Comparison of ENCODE assay signal across 8 mouse cellular contexts in genomic region chrX:140457502-140457901, GRCm38 (mm10). TPM values are rescaled to one million over a fixed set of nuclear protein-coding genes. Genes with fewer than 3 reads are reported as not detected.
A peak's percentile ranks its signal among the peaks of the same experiment; 100 is the strongest.
DNase-seq lines count a peak whose midpoint lies in the region; ATAC-seq and TF ChIP-seq lines count a peak whose summit lies in the region.

No protein-coding gene starts in this region.

- H3K27me3 ChIP-seq in heart, embryonic 12.5 days (replicated peaks) = no peaks in the 10 kb centered on the region
- H3K27me3 ChIP-seq in G1E (ENCODE audit: insufficient read depth, low read length) = no peaks in the 10 kb centered on the region
- peaks cover 9% of the 10 kb centered on the region; the same call in 1 of the 2 replicates for H3K27me3 ChIP-seq in midbrain, embryonic 11.5 days (ENCODE audit: control insufficient read depth, insufficient read depth, low read length)

- no peaks in the 10 kb centered on the region for H3K4me1 ChIP-seq in heart, embryonic 12.5 days (replicated peaks)
- peaks cover 5% of the 10 kb centered on the region; the same call in 1 of the 2 replicates for H3K4me1 ChIP-seq in G1E (ENCODE audit: insufficient read depth, low read depth, low read length)
- H3K4me1 ChIP-seq in midbrain, embryonic 11.5 days (ENCODE audit: control insufficient read depth, insufficient read depth, low read length) = no peaks in the 10 kb centered on the region; the same call in 1 of the 2 replicates

- H3K36me3 ChIP-seq in heart, embryonic 12.5 days = no peaks in the 10 kb centered on the region
- H3K36me3 ChIP-seq in G1E (replicated peaks) = no peaks in the 10 kb centered on the region
- H3K36me3 ChIP-seq in midbrain, embryonic 11.5 days (ENCODE audit: control insufficient read depth, insufficient read depth, low read length) = no peaks in the 10 kb centered on the region

- ATAC-seq in heart, embryonic 12.5 days (ENCODE audit: insufficient number of reproducible peaks, low FRiP score) = no peak
- no peak for ATAC-seq in G1E (ENCODE audit: extremely low read depth, insufficient number of reproducible peaks, low FRiP score, poor library complexity, severe bottlenecking)
- 0 out of 2 replicates have a peak, but pooled peaks have one; percentile 13 for ATAC-seq in granulocyte monocyte progenitor cell, adult 5-6 weeks (replicated peaks; ENCODE audit: poor library complexity, severe bottlenecking)
- no peak for ATAC-seq in midbrain, embryonic 11.5 days (ENCODE audit: low FRiP score)

- DNase-seq in heart, postnatal 4 days = no peak
- DNase-seq in G1E (ENCODE audit: low spot score) = no peak
- peak; percentile 90 for DNase-seq in midbrain, embryonic 11.5 days (ENCODE audit: low spot score, missing footprints)
- no peak for DNase-seq in ovary, postnatal 36 days (ENCODE audit: low spot score)
- DNase-seq in kidney, postnatal 4 days = no peak
- no peak for DNase-seq in layer of hippocampus, postnatal 14 days (ENCODE audit: low spot score in 2 of 2)

- H3K27ac ChIP-seq in heart, embryonic 12.5 days (ENCODE audit: poor library complexity, severe bottlenecking) = no peak overlapping the region
- H3K27ac ChIP-seq in midbrain, embryonic 11.5 days (ENCODE audit: low read depth, low read length) = no peak overlapping the region

- peak overlapping the region; percentile 70; the same call in 1 of the 2 replicates for H3K9ac ChIP-seq in heart, embryonic 12.5 days
- H3K9ac ChIP-seq in midbrain, embryonic 11.5 days (ENCODE audit: low read length) = peak overlapping the region; percentile 59; the same call in 1 of the 2 replicates

- peak overlapping the region; percentile 68 for H3K4me2 ChIP-seq in heart, embryonic 12.5 days
- peak overlapping the region; percentile 57 for H3K4me2 ChIP-seq in midbrain, embryonic 11.5 days

- peak overlapping the region; percentile 77 for H3K4me3 ChIP-seq in heart, embryonic 12.5 days
- peak overlapping the region; percentile 81 for H3K4me3 ChIP-seq in G1E (ENCODE audit: low read depth, low read length)
- peak overlapping the region; percentile 48 for H3K4me3 ChIP-seq in midbrain, embryonic 11.5 days (ENCODE audit: low read depth, low read length)

- no peak for TF ChIP-seq CTCF in G1E (IDR thresholded peaks at IDR 0.05; ENCODE audit: low read depth, low read length)

- H3K9me3 ChIP-seq in heart, embryonic 12.5 days (replicated peaks) = no peaks in the 10 kb centered on the region
- H3K9me3 ChIP-seq in G1E (replicated peaks) = no peaks in the 10 kb centered on the region
- H3K9me3 ChIP-seq in midbrain, embryonic 11.5 days (ENCODE audit: control insufficient read depth, low read length) = no peaks in the 10 kb centered on the region

- WGBS in heart, embryonic 12.5 days = 18% methylated on average over 12 of the region's 12 CpGs
- WGBS in midbrain, embryonic 11.5 days = 23% methylated on average over 12 of the region's 12 CpGs

RNA-seq across cellular contexts. Expression of gene Prps1, which starts 1.1 kb away (rescaled TPM):
- polyA plus RNA-seq in heart, embryonic 12.5 days (2016; fragmentation: Nextera tagmentation; extraction: Ambion mirVana) = 61.7 and 68.5 TPM in 2 replicates
- total RNA-seq in heart, postnatal 4 days (2021) = 10 to 100 TPM; 29.9 to 31.2 TPM
- total RNA-seq in G1E (2014; fragmentation: Nextera tagmentation) (67.7 and 73.7 TPM in 2 replicates), G1E (2017) (32.9 and 47.7 TPM in 2 replicates)
- 3.5 and 6.1 TPM in 2 replicates for polyA plus RNA-seq in G1E (2012)
- 63.6 and 69.8 TPM in 2 replicates for total RNA-seq in granulocyte monocyte progenitor cell, adult 5-6 weeks (2014; fragmentation: Nextera tagmentation)
- total RNA-seq in granulocyte monocyte progenitor cell, adult 5-6 weeks (2017) = 56.4 and 78.2 TPM in 2 replicates
- 83.0 and 92.2 TPM in 2 replicates for polyA plus RNA-seq in midbrain, embryonic 11.5 days (2014; fragmentation: Nextera tagmentation; extraction: Ambion mirVana)
- total RNA-seq in layer of hippocampus, postnatal 14 days (2021) = 10 to 100 TPM; 58.7 to 66.4 TPM
